Mouse (Mus musculus) adrenal gland, postnatal 4 days (tissue): Measurements from ENCODE around the gene Ano6. TPM values are rescaled to one million over a fixed set of nuclear protein-coding genes. Genes with fewer than 3 reads are reported as not detected.

Experiments
- DNase-seq, 2 experiments: peaks; one replicate each; pipeline ENCODE4 v3.0.0; 2021 to 2022; ENCODE audit warnings: low spot score in 2 of 2, mixed read lengths in 2 of 2
- total RNA-seq, 2 experiments: library from RNA; stranded (reverse); gene quantifications; 2 replicates each; pipeline ENCODE4 v1.2.3; 2021

The Ano6 gene
- total RNA-seq, 2 experiments from 2014 or later, result 72.2 to 75.9 TPM

DNA sequence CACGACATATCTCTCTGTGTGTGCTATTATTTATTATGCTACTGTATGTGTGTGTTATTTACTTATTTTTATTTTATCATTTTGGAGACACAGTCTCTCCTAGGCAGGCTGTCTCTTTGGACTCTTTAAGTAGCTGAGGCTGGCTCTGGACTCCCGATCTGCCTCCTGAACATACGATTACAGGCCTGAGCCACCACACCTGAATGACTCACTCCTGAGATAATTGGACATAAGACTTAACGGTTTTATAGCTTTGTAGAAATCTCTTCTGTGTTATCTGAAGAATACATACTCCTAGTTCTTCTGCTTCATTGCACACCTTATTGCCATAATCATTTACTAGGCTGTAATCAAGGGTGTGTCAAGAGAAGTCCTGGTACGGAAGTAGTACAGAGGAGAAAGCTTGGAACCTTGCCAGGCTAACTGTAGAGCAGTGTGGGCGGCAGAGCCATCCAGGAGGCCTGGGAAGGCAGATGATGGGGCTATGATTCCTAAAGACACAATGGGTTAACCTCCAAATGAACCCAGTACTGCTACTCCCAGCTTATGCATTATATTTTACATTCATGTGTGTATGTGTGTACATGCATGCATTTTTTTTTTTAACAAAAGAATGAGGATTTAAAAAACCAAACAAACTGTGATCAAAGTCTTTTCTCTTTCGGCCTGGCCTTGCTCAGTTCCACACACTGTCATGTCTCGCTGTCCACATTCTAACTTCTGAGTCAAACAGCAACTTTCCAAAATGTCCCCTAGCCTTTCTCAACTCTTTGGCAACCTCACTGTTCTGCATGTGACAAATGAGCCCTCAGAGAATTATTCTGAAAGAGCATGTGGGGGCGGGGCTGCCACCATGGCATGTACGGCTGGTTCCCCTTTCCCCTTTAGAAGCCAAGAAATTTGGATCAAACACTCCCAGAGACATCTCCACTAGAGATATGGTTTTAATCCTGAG is 4.2 kb downstream of the Ano6 start:
- DNase-seq, result peak in 1 of 2 experiments; percentile 19

DNA sequence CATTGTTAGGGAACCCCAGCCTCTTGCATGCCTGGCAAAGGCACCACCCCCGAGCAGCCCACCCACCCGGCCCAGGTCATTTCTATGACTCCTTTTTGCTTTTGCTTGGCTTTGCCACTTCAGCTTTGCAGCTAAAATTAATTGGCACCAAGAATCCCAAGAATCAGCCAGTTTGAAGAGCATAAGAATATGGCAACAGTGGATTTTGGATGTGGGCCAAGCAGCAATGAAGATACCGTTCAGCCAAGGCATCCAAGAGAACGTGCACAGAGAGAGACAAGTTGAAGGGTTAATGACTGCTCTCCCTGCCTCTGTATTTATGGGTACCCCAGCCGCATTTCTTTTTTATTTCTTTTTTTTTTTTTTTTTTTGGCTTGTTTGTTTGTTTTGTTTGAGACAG is 5.4 kb downstream of the Ano6 start:
- no peak for DNase-seq

DNA sequence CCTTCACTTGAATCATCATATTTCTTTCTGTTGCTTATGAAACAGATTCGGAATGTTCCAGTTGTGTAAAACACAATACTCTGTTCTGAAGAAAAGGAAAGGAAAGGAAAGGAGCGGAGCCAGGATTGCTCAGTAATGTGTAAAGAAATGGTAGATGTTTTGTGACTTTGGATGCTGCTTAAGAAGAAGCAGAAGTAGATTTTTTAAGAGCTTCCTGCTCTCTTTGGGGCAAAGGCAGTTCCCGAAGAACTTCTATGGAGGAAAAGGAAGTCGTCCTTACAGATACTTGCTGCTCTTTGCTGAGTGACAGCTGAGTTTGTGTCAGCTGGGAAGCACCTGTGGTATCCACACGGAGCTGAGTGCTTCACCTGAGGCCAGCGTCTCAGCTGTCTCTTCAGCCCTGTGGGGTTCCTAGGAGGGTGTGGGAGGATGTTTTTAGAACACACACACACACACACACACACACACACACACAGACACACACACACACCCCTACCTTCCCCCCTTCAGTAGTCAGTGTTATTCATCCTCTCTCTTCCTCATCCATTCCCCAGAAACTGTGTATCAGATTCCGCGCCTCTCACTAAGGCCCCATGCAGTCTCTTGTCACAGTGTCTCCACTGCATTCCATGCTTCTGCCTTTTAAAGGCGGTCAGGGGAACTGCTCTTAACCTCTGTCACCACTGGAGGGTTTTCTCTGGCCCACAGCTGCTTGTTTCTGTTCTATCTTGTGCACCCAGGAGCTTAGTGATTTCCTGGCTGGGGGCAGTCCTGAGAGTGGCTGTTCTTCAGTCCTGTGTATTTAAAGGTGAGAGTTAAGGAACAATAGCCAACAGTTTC is 6.7 kb downstream of the Ano6 start:
- DNase-seq, result no peak

DNA sequence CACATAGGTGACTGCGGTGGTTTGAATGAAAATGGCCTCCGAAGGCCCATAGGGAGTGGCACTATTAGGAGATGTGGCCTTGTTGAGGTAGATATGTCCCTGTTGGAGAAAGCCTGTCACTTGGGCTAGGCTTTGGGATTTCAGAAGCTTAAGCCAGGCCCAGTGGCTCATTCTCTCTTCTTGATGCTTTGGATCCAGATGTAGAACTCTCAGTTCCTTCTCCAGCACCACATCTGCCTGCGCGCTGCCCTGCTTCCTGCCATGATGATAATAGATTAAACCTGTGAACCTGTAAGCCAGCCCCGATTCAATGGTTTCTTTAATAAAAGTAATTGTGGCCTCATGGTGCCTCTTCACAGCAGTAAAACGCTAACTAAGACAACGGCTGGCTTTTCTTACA is 7.6 kb downstream of the Ano6 start:
- no peak for DNase-seq

DNA sequence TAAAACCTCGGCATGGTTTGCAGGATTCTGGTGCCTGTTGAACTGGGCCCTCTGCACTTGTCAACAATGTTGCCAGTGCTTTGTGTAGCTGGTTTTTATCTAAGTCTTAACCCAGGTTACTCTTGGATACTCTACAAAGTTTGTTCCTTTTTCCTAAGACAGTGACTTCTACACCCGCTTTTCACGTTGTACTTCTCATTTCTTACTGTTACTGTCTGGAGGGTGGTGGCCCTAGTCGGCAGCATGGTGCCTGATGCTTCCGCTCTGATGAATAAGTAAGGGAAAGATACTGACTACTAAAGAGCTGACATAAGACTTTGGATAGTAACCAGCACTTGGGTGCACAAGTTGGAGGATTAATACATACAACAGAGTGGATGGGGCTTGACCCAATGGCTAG is 9.0 kb downstream of the Ano6 start:
- no peak for DNase-seq

DNA sequence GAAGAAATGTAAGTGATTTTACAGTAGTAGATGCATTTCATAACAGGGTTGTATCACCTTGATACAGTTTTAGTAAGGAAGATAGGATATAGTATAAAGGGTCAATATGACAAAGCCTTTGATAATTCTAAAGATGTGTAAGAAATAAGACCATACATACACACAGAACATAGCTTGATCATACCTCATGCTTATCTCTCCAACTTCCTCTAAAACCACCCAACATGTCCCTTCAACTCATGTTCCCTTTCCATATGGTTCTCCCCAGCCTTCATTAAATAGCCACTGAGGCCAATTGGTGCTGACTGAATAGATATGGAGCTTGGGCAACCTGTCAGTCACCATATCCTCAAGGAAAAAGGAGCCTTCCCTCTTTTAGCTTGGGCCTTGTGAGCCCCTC is 9.4 kb downstream of the Ano6 start:
- DNase-seq, result no peak

DNA sequence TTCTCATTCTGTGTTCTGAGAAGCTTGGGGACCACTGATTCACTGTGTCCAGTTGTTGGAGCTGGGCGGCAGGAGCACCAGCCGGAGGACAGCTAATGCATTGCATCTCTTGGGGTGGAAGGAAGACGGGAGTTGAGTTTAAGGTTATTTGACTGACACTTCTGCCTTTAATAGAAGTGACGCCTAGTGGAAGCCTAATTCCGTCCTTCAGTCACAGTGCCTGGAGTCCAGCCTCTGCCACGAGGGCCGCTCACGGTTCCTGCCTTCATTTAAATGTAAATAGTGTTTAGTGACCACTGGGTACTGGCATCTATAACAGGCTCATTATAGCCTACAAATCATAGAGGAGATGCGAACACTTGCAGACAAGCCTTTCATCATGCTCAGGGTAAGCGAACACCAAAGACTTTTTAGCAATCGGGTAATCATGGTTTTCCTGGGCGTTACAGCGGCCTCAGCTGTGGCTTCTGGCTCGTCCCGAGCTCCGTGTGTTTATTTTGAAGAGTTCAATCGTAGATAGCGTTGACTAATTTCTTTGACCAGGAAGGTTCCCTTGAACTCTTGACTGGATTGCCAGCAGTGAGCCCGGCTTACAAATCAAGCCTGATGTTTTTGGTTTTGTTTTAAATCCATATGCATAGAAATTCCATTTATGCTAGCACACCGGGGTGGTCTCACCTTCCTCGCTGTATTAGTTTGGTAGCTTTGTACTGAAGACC is 10.8 kb downstream of the Ano6 start:
- no peak for DNase-seq

DNA sequence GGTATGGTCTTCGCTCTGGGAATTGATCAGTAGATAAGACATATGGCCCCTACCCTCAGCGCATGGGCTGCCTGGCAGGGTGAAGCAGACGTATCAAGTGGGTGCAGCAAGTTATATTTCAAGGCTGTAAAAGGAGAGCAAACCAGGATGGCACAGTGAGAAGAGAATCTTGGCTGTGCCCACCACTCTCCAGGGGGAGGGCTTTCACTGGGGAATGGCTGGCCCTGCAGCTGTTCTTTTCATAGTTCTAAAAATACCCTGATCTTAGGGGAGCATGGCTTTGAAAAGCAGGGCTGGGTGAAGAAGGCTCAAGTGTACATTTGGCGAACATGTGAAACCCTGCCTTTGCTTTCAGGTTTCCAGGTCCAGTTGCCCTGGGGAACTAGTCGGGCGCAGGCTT is 11.5 kb downstream of the Ano6 start:
- no peak for DNase-seq

DNA sequence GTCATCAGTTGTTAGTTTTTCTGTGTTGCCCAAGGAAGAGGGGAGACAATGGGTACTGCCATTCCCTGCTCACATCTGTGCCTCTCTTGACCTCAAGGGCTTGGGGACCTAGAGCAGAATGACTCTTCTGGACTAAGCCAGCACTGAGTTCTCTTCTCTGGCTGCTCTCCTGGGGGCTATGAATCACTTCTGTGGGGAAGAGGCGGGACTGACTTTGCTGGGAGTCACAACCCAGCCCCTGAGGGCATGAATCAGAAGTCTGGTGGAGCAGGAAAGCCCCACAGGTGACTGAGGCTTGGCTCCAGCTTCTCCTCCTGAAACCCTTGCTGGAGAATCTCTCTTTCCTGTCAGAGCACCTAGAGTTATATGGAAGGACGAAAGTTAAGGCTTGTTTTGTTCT is 12.1 kb downstream of the Ano6 start:
- DNase-seq, result peak in 1 of 2 experiments; percentile 23

DNA sequence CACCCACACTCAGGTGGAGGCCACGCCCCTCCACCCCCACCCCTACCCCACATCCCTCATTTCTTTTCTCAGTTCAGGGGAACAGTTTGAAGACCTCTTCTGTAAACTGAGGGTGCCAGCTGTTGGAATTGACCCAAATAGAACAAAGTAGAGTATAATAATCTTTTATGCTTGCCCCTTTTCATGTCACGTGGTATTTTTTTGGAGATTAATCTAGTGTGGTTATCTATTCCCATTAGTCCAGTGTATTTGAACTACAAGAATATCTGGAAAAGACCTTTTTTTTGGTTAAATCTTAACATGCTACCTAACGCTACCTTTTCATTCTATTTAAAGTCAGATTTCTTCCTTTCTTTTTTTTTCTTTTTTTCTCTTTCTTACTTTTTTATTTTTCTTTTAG is 12.8 kb downstream of the Ano6 start:
- DNase-seq, result no peak

DNA sequence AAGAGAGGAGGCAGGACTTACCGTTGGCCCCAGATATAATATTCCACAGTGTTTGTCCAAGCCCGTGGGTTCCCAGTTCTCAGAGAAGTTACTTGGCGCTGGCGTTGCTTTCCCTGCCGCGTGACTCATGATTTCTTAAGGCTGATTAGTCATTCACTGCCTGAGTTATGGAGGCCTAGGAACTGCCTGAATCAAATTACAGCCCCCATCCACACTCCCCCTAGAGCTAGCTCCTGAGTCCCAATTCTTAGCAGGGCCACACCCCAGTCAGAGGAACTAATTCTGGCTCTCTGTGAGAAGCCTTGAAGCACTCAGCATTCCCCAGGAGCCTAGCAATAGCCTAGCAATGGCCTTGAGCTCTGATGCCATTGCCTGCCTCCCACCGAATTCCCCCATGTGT is 13.6 kb downstream of the Ano6 start:
- DNase-seq, result no peak

DNA sequence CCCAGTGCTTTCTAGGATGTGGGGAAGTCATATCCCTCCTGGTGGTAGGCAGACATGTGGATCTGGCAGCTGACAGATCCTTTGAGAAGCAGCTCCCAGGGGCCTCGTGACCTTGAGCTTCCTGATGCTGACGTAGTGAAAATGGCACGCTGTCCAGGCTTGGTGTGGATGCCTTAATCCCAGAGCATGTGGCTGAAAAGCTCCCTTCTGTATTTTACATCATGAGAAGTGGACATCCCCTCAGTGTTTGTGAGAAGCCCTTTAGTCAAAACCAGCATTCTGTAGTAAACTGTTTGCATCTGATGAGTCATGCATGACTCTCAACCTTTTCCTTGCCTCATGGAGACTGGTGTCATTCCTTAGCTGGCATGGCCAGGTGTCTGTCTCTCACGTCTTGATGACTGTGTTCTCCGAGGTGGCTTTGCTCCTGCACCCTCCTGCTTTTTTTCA is 14.4 kb downstream of the Ano6 start:
- DNase-seq, result no peak

DNA sequence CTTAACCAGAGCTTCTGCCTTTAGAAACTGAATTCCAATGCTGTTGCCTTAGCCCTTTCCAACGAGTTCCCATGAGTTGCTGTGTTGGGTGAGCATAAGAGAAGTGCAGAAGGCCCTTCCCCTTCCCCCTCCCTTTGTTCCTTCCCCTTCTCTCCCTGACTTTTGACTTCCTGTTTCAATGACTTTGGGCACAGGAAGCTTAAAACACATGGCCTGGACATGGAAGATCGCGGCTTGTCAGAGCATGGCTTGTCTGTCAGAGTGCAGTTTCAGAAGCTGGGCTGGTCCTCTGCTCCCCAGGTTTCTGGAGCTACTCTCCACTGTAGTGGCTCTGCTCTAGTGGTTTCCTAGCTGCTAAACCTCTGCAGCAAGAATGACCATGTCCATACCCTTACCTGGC is 17.3 kb downstream of the Ano6 start:
- DNase-seq, result no peak

DNA sequence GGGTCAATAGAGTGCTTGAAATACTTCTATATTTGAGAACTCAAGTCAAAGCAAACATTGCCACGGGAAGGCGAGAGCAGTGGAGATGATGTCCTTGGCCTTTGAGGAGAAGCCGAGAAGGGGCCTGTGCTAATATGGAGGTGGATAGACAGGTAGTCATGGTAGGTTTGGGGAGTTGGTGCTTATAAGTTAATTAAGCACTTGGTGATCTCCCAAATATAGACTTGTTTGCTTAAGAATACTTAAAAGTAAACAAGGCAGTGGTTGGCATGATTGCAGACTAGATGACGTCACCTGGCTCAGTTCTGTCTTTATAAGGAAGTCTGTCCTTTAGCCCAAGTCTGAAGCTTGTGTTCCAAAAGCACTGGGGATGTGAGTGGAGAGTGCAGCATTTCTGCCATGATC is 19.7 kb downstream of the Ano6 start:
- no peak for DNase-seq

DNA sequence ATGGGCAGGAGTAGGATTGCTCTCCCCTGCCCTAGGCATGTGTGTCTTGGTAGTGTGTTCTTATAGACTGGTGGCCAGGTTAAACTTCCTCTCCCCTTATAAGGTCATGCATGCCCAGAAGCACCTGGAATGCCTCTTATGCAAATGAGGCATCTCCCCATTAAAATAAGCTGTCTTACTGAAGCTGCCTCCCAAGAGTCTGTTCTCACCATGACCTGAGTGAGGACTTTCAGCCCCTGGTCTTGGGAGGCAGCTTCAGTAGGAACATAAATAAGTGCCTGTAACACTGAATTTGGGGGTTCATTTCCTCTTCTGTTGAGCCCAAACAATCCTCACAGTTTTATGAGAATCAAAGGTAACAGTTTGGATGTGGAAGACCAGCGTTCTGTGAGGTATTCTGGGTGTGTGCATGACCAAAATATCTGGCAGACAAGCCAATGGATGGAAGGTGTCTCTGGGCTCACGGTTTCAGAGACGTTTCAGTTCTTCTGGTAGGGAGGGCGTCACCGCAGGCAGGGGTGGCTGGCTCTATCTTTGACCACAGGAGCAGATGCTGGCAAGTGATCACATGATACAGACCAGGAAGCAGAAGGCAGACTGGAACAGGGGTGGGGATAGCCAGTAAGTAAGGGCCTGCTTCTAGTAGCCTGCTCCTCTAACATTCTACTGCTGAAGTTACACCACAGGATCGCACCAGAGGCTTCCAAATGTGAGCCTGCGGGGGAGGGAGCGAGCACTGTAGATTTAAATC is 22.4 kb downstream of the Ano6 start:
- DNase-seq, result no peak

DNA sequence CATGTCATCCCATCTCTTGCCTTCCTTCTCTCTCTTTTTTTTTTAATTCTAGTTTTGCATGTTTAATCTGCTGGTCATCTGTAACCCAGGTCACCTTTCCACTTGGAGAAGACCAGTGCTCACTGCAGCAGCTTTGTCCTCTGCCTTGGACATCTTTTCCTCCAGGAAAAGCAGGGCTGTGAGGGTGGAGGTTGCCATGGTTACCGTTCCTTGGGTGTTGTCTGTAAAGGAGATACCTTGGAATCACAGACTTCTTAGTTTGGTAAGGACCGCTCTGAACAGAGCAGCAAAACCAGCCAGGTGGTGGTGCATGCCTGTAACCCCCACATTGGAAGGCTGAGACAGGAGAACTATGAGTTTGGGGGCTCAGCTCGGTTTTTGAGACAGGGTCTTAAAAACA is 26.9 kb downstream of the Ano6 start:
- no peak for DNase-seq

DNA sequence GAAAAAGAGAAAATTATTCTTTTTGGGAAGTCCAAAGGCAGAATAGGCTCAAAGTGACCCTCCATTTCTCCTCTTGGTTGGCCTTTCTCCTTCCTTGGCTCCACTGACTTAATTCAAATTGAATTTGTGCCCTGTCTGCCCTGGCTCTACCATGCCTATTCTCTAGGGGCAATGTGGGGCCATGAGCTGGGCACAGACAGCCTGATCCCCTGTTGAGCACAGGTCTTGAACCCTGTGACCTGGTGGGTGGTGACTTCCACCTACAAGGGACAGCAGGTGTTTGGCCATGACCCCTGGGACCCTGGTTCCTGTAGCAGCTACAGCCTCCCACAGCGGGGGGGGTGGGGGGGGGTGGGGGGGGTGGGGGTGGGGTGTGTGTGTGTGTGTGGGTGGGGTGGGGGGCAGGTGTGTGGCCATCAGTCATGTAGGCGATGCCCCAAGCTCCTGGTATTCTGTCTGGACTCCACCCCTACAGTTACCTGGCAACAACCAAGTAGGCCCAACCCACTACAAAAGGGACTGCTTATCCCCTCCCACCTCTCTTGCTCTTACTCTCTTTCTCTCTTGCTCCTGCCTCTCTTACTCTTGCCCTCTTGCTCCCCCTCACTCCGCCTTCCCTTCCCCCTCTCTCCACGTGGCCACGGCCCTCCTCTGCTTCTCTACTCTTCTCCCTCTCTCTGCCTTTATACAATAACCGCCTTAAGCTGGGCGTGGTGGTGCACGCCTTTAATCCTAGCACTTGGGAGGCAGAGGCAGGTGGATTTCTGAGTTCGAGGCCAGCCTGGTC is 28.8 kb downstream of the Ano6 start:
- DNase-seq, result no peak

DNA sequence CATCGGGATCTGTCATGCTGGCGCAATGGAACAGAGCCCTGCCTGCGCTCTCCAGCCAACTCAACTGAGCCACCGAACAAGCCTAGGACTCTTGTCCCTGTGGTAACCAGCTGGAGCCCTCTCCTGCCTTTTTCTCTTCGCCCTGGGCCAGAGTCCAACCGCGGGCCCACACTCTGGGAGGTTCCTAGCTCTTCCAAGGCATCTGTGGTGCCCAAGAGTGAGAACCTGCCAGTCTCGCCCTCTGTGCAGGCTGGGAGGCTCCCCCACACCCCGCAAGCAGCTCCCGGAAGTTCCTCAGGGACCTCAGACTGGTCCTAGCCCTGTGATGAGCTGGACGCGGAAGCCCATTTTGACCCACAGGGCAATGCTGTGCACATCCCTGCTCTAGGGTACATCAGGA is 29.5 kb downstream of the Ano6 start:
- no peak for DNase-seq

DNA sequence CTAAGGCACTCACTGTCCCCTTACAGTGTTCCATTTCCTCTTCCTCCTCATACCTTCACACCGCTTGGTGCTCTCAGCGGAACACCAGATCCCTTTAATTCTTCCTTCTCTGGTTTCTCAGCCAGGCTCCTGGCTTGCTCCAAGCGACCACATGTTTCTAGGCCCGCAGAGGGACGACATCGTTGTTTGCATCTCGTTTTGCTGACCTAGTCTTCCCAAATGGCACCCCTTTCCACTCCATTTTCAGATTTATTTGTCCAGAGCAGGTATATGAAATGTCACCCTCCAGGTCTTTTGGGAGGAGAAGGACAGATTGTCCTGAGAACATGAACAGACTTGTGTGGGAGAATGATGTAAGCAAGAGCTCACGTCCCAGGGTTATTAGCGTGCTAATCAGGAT is 30.0 kb downstream of the Ano6 start:
- DNase-seq, result no peak

DNA sequence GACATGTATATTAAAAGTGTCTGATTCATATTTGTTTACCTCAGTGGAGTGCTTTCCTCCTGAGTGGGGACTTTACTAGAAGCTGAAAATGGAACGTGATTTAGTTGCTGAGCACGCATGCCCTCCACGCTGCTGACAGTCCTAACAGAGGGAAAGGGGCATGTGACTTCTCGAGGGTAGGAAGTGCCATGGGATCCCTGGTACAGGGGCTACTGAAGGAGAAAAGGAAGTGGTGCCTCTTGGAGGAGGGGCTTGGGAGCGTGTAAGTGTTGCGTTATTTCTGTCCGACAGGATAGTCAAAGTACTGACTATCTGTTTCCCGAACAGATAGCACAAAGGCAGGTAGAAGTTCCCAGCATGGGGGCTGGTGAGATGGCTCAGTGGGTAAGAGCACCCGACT is 31.5 kb downstream of the Ano6 start:
- DNase-seq, result no peak
